Mouse (Mus musculus) ovary, adult 18-20 months (tissue): Measurements from ENCODE around the gene Mindy3.
A peak's percentile ranks its signal among the peaks of the same experiment; 100 is the strongest.

Experiments
- DNase-seq: peaks from one replicate; pipeline ENCODE4 v3.0.0; 2022; ENCODE audit warnings: low spot score, mixed read lengths

Mindy3 gene

GRCm38 (mm10) chr2:12371401-12371800, 47.9 kb downstream of the Mindy3 start:
- DNase-seq: no peak

GRCm38 (mm10) chr2:12368451-12368850, 50.8 kb downstream of the Mindy3 start:
- no peak for DNase-seq

DNA sequence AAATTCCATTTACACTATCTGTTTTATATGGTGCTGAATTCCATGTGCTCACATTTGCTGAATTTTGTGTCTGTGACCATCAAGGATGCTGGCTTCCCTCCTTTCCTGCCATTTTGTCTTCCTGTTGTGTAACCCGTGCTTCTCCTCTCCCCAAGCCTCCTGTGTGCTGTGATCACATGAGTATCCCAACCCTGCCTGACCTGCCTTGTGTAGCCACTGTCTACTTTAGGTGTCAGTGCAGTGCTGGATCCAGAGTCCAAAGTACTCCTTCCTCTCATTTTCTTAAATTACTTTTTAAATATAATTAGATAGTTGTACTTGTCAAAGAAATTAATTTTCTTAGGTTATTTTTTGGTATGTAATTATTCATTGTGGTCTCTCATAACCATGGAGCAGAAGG, 51.3 kb downstream of the Mindy3 start:
- DNase-seq: no peak

DNA sequence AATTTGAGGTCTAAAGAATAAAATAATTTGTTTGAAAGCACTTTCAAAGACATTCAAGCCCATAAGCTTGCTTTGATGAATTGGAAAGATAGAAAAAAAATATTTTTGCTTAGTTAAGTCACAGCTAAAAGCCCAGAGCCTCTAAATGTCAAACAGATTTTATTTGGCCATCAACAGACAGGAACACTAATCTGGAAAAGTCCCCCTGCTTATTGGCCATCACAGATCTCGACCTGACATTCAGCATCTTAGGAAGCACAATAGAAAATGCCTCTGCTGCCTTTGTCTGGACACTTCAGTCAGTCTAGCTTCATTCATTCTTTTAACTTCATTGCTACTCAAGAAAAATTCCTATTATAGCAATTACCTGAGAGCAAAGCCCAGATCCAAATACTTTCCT, 58.0 kb downstream of the Mindy3 start:
- DNase-seq: no peak

GRCm38 (mm10) chr2:12354837-12355236, 64.4 kb downstream of the Mindy3 start:
- DNase-seq: no peak

DNA sequence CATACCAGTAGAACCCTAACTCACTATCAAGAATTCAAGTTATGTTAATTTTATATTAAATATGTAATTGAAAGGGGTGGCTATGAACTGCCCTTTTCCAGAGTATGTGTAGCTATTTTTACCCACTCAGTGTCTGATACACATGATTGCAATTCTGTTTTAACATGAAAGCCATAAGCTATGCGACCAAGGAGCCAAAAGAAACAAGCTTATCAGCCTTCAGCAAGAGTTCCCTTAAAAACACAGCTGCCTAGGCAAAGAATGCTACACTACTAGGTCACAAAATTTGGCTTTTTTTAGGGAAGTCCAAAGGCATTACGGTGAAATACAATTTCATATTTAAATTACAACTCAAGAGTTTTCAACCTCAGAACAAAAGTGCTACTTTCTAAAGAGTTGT, 70.4 kb downstream of the Mindy3 start:
- no peak for DNase-seq

DNA sequence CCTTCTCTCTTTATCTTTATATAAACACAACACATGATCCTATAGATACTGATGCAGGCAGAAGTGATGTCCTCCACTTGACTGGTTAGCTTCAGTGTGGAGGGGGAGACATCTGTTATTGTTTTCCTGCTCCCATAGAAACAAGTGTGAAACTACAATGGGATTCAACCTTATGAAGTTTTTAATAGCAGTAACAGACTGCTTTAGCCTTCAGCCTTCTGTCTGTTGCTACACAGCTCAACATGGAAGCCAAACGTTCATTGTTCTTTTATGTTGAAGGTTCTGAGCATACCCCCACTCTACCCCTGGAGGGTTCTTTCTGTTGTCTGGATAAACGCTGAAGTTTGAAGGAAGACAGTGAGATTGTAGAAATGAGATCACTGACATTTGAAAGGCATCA, 87.3 kb downstream of the Mindy3 start:
- DNase-seq: no peak

DNA sequence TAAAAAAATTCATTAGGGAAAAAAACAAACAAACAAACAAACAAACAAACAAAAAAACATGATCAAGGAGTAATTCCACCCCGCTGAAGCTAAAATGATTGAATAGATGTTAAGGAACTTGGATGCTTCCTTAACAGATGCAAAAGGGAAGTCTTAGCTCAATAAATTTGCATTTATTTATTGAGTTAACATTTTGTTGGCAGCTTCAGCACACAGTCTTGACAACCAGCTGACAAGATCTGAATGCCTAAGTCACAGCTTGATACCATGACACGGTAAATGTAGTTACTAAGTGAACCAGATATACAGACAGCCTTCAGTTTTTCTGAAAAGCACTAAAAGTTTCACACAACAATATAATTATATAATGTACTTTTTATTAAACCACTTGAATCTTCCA, 89.7 kb downstream of the Mindy3 start:
- no peak for DNase-seq

GRCm38 (mm10) chr2:12329068-12329407, 90.2 kb downstream of the Mindy3 start:
- no peak for DNase-seq

- DNase-seq: no peak
These were observed 90.8 kb downstream of the Mindy3 start for GRCm38 (mm10) chr2:12328355-12329067.

DNA sequence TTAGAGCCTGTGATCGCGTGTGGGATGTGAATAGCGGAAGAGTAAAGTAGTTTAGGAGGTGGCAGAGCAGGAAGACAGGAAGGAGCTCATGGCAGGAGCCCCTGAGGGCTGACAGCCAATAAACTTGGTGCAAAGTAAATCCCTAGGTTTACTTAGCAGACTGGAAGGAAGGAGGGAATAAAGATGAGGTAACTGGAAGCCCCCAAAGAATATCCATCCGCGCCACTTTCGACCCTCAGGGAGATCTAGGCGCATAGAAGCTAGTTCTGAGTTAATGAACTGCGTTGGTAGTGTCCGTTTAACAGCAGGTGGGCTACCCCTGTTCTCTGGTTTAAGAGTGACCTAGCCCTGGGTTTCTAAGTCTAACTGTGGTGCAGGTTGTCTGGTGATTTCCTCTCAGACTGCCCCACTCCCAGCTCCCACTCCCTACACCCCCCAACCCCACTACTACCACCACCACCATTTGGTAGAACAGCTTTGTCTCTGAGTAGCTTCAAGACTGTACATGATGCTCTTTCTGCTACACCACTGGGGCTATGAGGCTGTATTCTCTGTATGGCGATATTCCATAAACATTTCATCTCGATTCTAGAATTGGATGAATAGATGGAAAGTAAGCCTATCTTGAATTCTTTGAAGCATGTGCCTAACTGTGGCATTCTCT, 91.4 kb downstream of the Mindy3 start:
- DNase-seq: no peak

- DNase-seq: peak; percentile 6
These were observed 92.1 kb downstream of the Mindy3 start for GRCm38 (mm10) chr2:12327216-12327615.

- DNase-seq: no peak
These were observed 93.4 kb downstream of the Mindy3 start for GRCm38 (mm10) chr2:12325868-12326267.

GRCm38 (mm10) chr2:12325417-12325816, 93.9 kb downstream of the Mindy3 start:
- DNase-seq: peak; percentile 12

- DNase-seq: no peak
These were observed 98.4 kb downstream of the Mindy3 start for GRCm38 (mm10) chr2:12320914-12321313.

DNA sequence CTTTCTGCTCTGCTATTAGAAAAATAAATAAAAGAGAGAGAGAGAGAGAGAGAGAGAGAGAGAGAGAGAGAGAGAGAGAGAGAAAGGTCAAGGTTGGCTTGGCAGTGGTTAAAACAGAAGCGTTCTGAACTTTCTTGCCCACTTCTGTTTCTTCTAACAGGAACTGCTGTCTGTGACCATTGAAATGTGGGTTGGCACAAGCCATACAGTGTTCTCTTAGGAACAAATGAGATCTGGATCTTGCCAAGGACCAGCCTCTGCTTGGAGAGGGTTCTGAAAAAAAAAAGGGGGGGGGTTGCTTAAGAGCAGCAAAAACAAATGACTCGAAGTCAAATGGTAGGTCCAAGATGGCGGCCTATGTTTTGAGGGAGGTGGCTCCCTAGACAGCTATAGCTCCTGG, 100.6 kb downstream of the Mindy3 start:
- no peak for DNase-seq

- DNase-seq: no peak
These were observed 101.2 kb downstream of the Mindy3 start for GRCm38 (mm10) chr2:12318036-12318435.

DNA sequence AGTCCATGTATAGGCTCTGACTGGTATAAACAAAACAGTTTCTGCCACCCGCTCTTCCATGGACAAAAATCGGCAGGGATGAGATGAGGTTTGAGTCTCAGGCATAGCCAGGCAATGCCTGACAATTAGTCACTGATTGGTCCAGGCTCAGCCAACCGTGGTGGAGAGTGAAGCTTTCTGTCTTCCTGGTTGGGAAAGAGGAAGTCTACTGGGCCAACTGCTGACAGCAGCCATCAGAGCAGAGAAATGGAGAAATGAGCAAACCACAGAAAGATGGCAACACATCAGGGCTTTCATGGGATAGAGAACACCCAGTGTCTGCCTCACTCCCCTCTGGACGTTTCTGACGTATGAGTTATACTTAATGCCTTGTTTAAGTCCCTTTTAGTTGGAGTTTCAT, 101.9 kb downstream of the Mindy3 start:
- no peak for DNase-seq

DNA sequence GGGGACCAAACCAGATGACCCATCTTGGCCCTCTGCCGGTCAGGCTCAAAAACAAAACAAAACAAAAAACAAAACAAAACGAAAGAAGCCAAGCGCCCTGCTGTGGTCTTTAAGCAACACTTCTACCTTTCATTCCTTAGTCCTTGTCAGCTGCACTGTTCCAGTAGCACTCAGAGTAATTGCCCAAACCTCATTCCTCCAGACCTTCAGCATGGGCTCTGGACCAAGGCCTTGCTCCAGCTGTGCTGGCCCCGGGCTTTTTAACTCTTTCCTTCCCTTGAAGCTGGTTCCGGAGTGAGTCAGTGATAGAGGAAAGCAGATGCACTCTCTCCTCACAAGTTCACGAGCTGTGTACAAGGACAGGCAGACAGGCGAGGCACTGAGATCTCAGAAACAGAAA, 102.9 kb downstream of the Mindy3 start:
- no peak for DNase-seq

DNA sequence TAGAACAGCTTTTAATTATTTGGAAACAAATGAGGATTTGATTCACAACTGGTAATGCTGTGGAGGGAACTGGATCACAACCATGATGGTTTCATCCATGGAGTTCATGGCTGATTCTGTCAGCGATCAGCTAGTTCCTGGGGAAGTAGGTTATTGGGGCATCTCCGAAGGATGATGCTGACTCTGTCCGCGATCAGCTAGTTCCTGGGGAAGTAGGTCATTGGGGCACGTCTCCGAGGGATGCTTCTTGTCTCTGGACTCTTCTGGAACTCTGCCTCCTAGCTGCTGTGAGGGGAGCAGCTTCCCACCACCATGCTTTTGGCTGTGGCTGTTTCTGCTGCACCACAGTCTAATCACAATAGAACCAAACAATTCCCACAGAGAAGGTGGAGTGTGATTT, 105.2 kb downstream of the Mindy3 start:
- no peak for DNase-seq

- DNase-seq: no peak
These were observed 110.8 kb downstream of the Mindy3 start for GRCm38 (mm10) chr2:12308466-12308865.

DNA sequence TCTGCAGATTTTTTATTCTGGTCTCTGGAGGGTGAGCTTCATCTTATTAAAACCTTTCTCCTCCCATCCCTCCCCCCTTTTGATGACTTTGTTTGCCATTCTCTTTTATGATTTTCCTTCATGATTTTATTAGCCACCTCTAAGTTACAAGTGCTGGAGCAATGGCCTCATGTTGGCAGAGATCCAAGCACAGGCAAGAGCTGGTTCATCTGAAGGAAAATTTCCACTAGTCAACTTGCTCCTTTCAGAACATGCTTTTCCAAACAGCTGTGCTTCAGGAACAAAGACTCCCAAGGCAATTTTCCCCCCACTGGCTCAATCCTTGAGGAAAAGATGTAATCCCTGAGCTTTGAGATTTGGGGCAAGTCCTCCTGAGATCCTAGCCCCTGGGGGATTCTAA, 112.0 kb downstream of the Mindy3 start:
- DNase-seq: no peak

DNA sequence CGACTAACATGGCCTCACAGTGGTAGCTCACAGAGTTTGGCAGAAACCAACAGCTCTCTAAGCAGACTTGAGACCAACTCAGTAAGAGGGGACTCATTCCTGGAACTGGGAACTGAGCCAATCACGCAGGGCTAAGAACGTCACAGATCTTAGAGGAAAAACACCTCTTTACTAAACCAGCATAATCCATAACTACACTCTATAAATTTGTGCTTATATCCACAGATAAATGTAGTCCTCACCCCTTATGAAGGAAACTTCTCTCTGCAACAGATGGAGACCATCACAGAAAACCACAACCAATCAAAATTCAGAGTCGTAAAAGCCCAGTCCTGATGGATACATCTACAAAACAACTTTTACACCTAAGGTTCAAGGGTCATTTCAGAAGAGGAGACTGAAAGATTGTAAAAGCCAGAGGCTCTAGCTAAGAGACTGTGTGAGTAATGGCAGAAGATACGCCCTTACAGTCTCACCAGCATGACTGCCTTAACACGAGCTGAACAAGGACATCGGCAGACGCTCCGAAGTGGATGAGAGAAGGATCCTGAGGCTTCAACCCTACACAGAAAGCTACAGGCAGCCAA, 114.1 kb downstream of the Mindy3 start:
- DNase-seq: no peak
